ENCODE assay signal across 35 mouse cellular contexts in genomic region chr13:96506313-96506712, GRCm38 (mm10). TPM values are rescaled to one million over a fixed set of nuclear protein-coding genes. Genes with fewer than 3 reads are reported as not detected.
DNase-seq lines count a peak whose midpoint lies in the region; ATAC-seq lines count a peak whose summit lies in the region.
"Had no signal": no experiment of that assay in that cellular context is flagged by ENCODE, and none has a peak within 500 bp of the region (broad histone marks: within the 10 kb centered on the region; RNA-seq: fewer than 3 reads in every experiment).

No protein-coding gene starts in this region.

- peaks cover 55% of the 10 kb centered on the region for H3K4me1 ChIP-seq in megakaryocyte, embryonic 14.5 days
- peaks cover 3% of the 10 kb centered on the region; the same call in 1 of the 2 replicates for H3K4me1 ChIP-seq in heart, embryonic 11.5 days (ENCODE audit: control insufficient read depth, insufficient read depth, low read length)
- H3K4me1 ChIP-seq: embryonic facial prominence, embryonic 10.5 days; embryonic facial prominence, embryonic 13.5 days; forebrain, embryonic 12.5 days; forebrain, embryonic 15.5 days; hindbrain, embryonic 10.5 days; hindbrain, embryonic 13.5 days had no signal

- H3K9me3 ChIP-seq in megakaryocyte, embryonic 14.5 days, result no peaks in the 10 kb centered on the region
- H3K9me3 ChIP-seq in heart, embryonic 11.5 days (replicated peaks; ENCODE audit: control insufficient read depth, low read length), result no peaks in the 10 kb centered on the region
- H3K9me3 ChIP-seq: embryonic facial prominence, embryonic 10.5 days; embryonic facial prominence, embryonic 13.5 days; forebrain, embryonic 12.5 days; forebrain, embryonic 15.5 days; G1E; heart, embryonic 10.5 days; hindbrain, embryonic 10.5 days; hindbrain, embryonic 13.5 days had no signal

- peak overlapping the region; percentile 20 for H3K4me3 ChIP-seq in megakaryocyte, embryonic 14.5 days (replicated peaks)
- no peak overlapping the region for H3K4me3 ChIP-seq in heart, embryonic 11.5 days (ENCODE audit: low read depth, low read length)
- H3K4me3 ChIP-seq: embryonic facial prominence, embryonic 10.5 days; embryonic facial prominence, embryonic 13.5 days; erythroblast, embryonic 14.5 days; forebrain, embryonic 12.5 days; forebrain, embryonic 15.5 days; heart, adult 2 months; heart, embryonic 10.5 days; hindbrain, embryonic 10.5 days; hindbrain, embryonic 13.5 days had no signal

- H3K36me3 ChIP-seq in megakaryocyte, embryonic 14.5 days (replicated peaks; ENCODE audit: low read length), result peaks cover 72% of the 10 kb centered on the region
- no peaks in the 10 kb centered on the region for H3K36me3 ChIP-seq in heart, embryonic 11.5 days (ENCODE audit: control insufficient read depth, insufficient read depth, low read length)
- H3K36me3 ChIP-seq: forebrain, embryonic 12.5 days; forebrain, embryonic 15.5 days; heart, embryonic 10.5 days; hindbrain, embryonic 13.5 days had no signal

- no peaks in the 10 kb centered on the region for H3K27me3 ChIP-seq in megakaryocyte, embryonic 14.5 days (replicated peaks)
- H3K27me3 ChIP-seq in heart, embryonic 11.5 days (ENCODE audit: control insufficient read depth, insufficient read depth, low read length), result no peaks in the 10 kb centered on the region
- H3K27me3 ChIP-seq: CH12.LX; embryonic facial prominence, embryonic 13.5 days; forebrain, embryonic 12.5 days; forebrain, embryonic 15.5 days; hindbrain, embryonic 13.5 days; Patski had no signal

- DNase-seq in induced T-regulatory cell, adult 2 months (ENCODE audit: low read depth), result peak; percentile 56
- peak; percentile 9 for DNase-seq in naive thymus-derived CD4-positive, alpha-beta T cell, adult 2 months (ENCODE audit: low read depth)
- no peak for DNase-seq in lung, postnatal 4 days
- DNase-seq: adrenal gland, postnatal 10 days; cerebellum, adult 18-20 months; cerebellum, adult 9-10 months; cerebellum, postnatal 14 days; embryo, embryonic 11 days; gastrocnemius, postnatal 36 days; heart, adult 2 months had no signal

- no peak overlapping the region for H3K9ac ChIP-seq in heart, embryonic 11.5 days (ENCODE audit: low read depth, low read length)
- H3K9ac ChIP-seq: embryonic facial prominence, embryonic 13.5 days; forebrain, embryonic 12.5 days; forebrain, embryonic 15.5 days; hindbrain, embryonic 13.5 days had no signal

- ATAC-seq in megakaryocyte, adult 5-6 weeks (ENCODE audit: poor library complexity, severe bottlenecking), result no peak
- ATAC-seq in heart, embryonic 11.5 days (replicated peaks; ENCODE audit: insufficient number of reproducible peaks, low FRiP score, low TSS enrichment), result no peak
- ATAC-seq: forebrain, embryonic 15.5 days; hindbrain, embryonic 16.5 days; intestine, postnatal 0 days; Patski had no signal

- H3K4me2 ChIP-seq in heart, embryonic 11.5 days, result no peak overlapping the region
- H3K4me2 ChIP-seq: embryonic facial prominence, embryonic 13.5 days; forebrain, embryonic 12.5 days; forebrain, embryonic 15.5 days; hindbrain, embryonic 13.5 days had no signal

- no peak overlapping the region for H3K27ac ChIP-seq in heart, embryonic 11.5 days (ENCODE audit: low read depth, low read length)
- H3K27ac ChIP-seq: embryonic facial prominence, embryonic 10.5 days; embryonic facial prominence, embryonic 13.5 days; forebrain, embryonic 12.5 days; forebrain, embryonic 15.5 days; heart, adult 2 months; heart, embryonic 10.5 days; hindbrain, embryonic 10.5 days; hindbrain, embryonic 13.5 days had no signal

- 60% methylated on average over 6 of the region's 6 CpGs for WGBS in heart, embryonic 11.5 days (ENCODE audit: insufficient replicate concordance)

RNA-seq across cellular contexts. Expression of gene Gm17622, which starts 15.8 kb away (rescaled TPM):
- polyA plus RNA-seq in megakaryocyte, embryonic 14.5 days (2012; ENCODE audit: insufficient read depth, low replicate concordance), result not detected in 2 replicates
- not detected in 2 replicates for total RNA-seq in megakaryocyte, adult 5-6 weeks (2015)
- total RNA-seq in megakaryocyte, adult 5-6 weeks (2017), result not detected in 2 replicates
- not detected in 2 replicates for polyA plus RNA-seq in heart, embryonic 11.5 days (2014; fragmentation: Nextera tagmentation; extraction: Ambion mirVana)
- total RNA-seq: adrenal gland, adult 18-20 months; adrenal gland, postnatal 10 days; adrenal gland, postnatal 36 days; CH12.LX; G1E; gastrocnemius, adult 8-10 months; gastrocnemius, postnatal 36 days; granulocyte monocyte progenitor cell, adult 5-6 weeks; heart, adult 2 months; heart, postnatal 25 days had no signal
- polyA plus RNA-seq: C2C12; embryonic facial prominence, embryonic 10.5 days; embryonic facial prominence, embryonic 13.5 days; erythroblast, embryonic 14.5 days; forebrain, embryonic 12.5 days; forebrain, embryonic 15.5 days; G1E; heart, adult 2 months; heart, embryonic 10.5 days; heart, embryonic 14.5 days; heart, postnatal 0 days; hindbrain, embryonic 10.5 days; hindbrain, embryonic 13.5 days; hindbrain, embryonic 16.5 days; intestine, embryonic 14.5 days; intestine, postnatal 0 days; Patski had no signal

RNA-seq across cellular contexts. Expression of gene Ankdd1b, which starts 35.3 kb away (rescaled TPM):
- polyA plus RNA-seq in megakaryocyte, embryonic 14.5 days (2012; ENCODE audit: insufficient read depth, low replicate concordance), result not detected in 2 replicates
- total RNA-seq in megakaryocyte, adult 5-6 weeks (2015), result not detected in 2 replicates
- 0.18 TPM in 1 of 2 replicates, not detected in the other for total RNA-seq in megakaryocyte, adult 5-6 weeks (2017)
- 0.30 and 0.31 TPM in 2 replicates for polyA plus RNA-seq in heart, embryonic 11.5 days (2014; fragmentation: Nextera tagmentation; extraction: Ambion mirVana)
- total RNA-seq: granulocyte monocyte progenitor cell, adult 5-6 weeks had no signal
- polyA plus RNA-seq: C2C12; forebrain, embryonic 12.5 days; forebrain, embryonic 15.5 days; G1E; hindbrain, embryonic 10.5 days had no signal

RNA-seq across cellular contexts. Expression of gene Polk, which starts 36.1 kb away (rescaled TPM):
- 0.57 TPM in 1 of 2 replicates, not detected in the other for polyA plus RNA-seq in megakaryocyte, embryonic 14.5 days (2012; ENCODE audit: insufficient read depth, low replicate concordance)
- 9.5 and 16.5 TPM in 2 replicates for total RNA-seq in megakaryocyte, adult 5-6 weeks (2015)
- 7.7 and 9.5 TPM in 2 replicates for total RNA-seq in megakaryocyte, adult 5-6 weeks (2017)
- 5.8 and 7.6 TPM in 2 replicates for polyA plus RNA-seq in heart, embryonic 11.5 days (2014; fragmentation: Nextera tagmentation; extraction: Ambion mirVana)

RNA-seq across cellular contexts. Expression of gene Col4a3bp, which starts 36.1 kb away (rescaled TPM):
- polyA plus RNA-seq in megakaryocyte, embryonic 14.5 days (2012; ENCODE audit: insufficient read depth, low replicate concordance), result 2.6 and 11.2 TPM in 2 replicates
- 45.6 and 58.8 TPM in 2 replicates for total RNA-seq in megakaryocyte, adult 5-6 weeks (2015)
- total RNA-seq in megakaryocyte, adult 5-6 weeks (2017), result 88.5 and 101 TPM in 2 replicates
- 8.2 and 10.1 TPM in 2 replicates for polyA plus RNA-seq in heart, embryonic 11.5 days (2014; fragmentation: Nextera tagmentation; extraction: Ambion mirVana)

Comparison
In these comparisons a context has a peak if more than half of its experiments do, and no peak if none do; other contexts are left out.
1. DNase-seq: peak in induced T-regulatory cell, adult 2 months (single experiment) and naive thymus-derived CD4-positive, alpha-beta T cell, adult 2 months (single experiment); none in lung, postnatal 4 days (0 of 2).